ENCODE assay signal across 8 mouse cellular contexts in the genomic region with DNA sequence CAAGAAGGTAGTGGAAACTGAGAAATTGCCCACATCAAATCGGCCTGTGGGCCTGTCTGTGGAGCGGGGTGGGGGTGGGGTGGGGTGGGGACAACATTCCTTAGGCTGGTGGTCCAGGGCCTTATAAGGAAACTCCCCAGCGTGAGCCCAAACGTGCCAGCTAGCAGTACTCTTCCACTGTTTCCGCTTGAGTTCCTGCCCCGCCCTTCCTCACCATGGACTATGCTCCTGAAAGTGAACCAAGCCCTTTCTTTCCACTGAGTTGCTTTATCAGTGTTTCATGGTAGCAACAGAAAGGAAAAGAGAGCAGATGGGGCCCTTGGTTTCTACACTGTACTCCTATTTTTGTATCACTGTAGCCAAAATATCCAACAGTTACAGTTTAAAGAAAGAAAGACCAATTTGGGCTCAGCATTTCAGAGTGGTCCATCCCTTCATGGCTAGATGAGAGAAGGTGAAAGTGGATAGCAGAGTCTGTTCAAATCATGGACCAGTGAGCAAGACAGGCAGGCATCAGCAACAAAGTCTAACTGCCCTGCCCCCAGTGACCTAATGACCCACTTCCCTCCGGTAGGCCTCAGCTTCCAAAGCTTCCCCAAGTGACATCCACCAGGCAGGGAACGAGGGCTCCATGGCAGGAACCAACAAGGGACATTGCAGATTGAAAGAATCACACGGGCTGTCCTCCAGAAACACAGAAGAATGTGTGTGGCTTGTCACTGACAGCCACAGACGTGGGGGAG. TPM values are rescaled to one million over a fixed set of nuclear protein-coding genes. Genes with fewer than 3 reads are reported as not detected.
DNase-seq lines count a peak whose midpoint lies in the region; ATAC-seq and TF ChIP-seq lines count a peak whose summit lies in the region.

No protein-coding gene starts in this region.

- peak overlapping the region; percentile 78 for H3K27ac ChIP-seq in layer of hippocampus, adult 2 months

- intact Hi-C loops in gastrocnemius, postnatal 14 days (cut with DNase I; ENCODE audit: low total_unique reads): no loop called here

- no peak for DNase-seq in layer of hippocampus, adult 2 months (ENCODE audit: low spot score in 2 of 2)
- no peak for DNase-seq in layer of hippocampus, postnatal 10 days (ENCODE audit: low spot score in 2 of 2)
- DNase-seq in kidney, adult 9 months: peak; percentile 87
- peak; percentile 62 for DNase-seq in lung, postnatal 14 days
- DNase-seq in gastrocnemius, postnatal 14 days: no peak
- no peak for DNase-seq in thymus, adult 18-20 months
- DNase-seq in ovary, postnatal 10 days (ENCODE audit: low spot score): no peak

- H3K4me3 ChIP-seq in layer of hippocampus, adult 2 months: no peak overlapping the region

- ATAC-seq in granulocyte monocyte progenitor cell, adult 5-6 weeks (replicated peaks; ENCODE audit: poor library complexity, severe bottlenecking): peak; percentile 29; the same call in 1 of the 2 replicates

- no peak for TF ChIP-seq CTCF in layer of hippocampus, adult 2 months (conservative IDR thresholded peaks at IDR 0.05)

RNA-seq across cellular contexts. Expression of a gene that starts 5.3 kb away (rescaled TPM):
- 100 to 1,000 TPM; 410 to 476 TPM for total RNA-seq in layer of hippocampus, adult 2 months (2021)
- 100 to 1,000 TPM; 441 to 521 TPM for total RNA-seq in layer of hippocampus, postnatal 10 days (2021)
- total RNA-seq in granulocyte monocyte progenitor cell, adult 5-6 weeks (2014; fragmentation: Nextera tagmentation): 466 and 510 TPM in 2 replicates
- total RNA-seq in granulocyte monocyte progenitor cell, adult 5-6 weeks (2017): 276 and 296 TPM in 2 replicates
- 100 to 1,000 TPM; 158 to 189 TPM for total RNA-seq in gastrocnemius, postnatal 14 days (2021)

RNA-seq across cellular contexts. Expression of a gene that starts 14.2 kb away (rescaled TPM):
- 1 to 10 TPM; 2.6 to 4.5 TPM for total RNA-seq in layer of hippocampus, adult 2 months (2021)
- total RNA-seq in layer of hippocampus, postnatal 10 days (2021): 1 to 10 TPM; 1.5 to 2.0 TPM
- total RNA-seq in granulocyte monocyte progenitor cell, adult 5-6 weeks (2014; fragmentation: Nextera tagmentation): 67.9 and 72.3 TPM in 2 replicates
- total RNA-seq in granulocyte monocyte progenitor cell, adult 5-6 weeks (2017): 55.9 and 75.5 TPM in 2 replicates
- 1 to 10 TPM in 1 of 2 experiments, under 1 TPM in 1; 0.80 to 1.3 TPM for total RNA-seq in gastrocnemius, postnatal 14 days (2021)

RNA-seq across cellular contexts. Expression of a gene that starts 22.0 kb away (rescaled TPM):
- 10 to 100 TPM; 66.4 to 68.8 TPM for total RNA-seq in layer of hippocampus, adult 2 months (2021)
- 10 to 100 TPM; 49.1 to 50.8 TPM for total RNA-seq in layer of hippocampus, postnatal 10 days (2021)
- total RNA-seq in granulocyte monocyte progenitor cell, adult 5-6 weeks (2014; fragmentation: Nextera tagmentation): 125 and 134 TPM in 2 replicates
- 76.3 and 99.3 TPM in 2 replicates for total RNA-seq in granulocyte monocyte progenitor cell, adult 5-6 weeks (2017)
- 100 to 1,000 TPM; 198 to 334 TPM for total RNA-seq in gastrocnemius, postnatal 14 days (2021)

RNA-seq across cellular contexts. Expression of a gene that starts 30.6 kb away (rescaled TPM):
- 1 to 10 TPM; 4.4 to 6.8 TPM for total RNA-seq in layer of hippocampus, adult 2 months (2021)
- 1 to 10 TPM; 2.1 to 2.7 TPM for total RNA-seq in layer of hippocampus, postnatal 10 days (2021)
- total RNA-seq in granulocyte monocyte progenitor cell, adult 5-6 weeks (2014; fragmentation: Nextera tagmentation): 20.5 and 20.8 TPM in 2 replicates
- total RNA-seq in granulocyte monocyte progenitor cell, adult 5-6 weeks (2017): 3.9 and 6.6 TPM in 2 replicates
- 1 to 10 TPM; 2.0 to 4.4 TPM for total RNA-seq in gastrocnemius, postnatal 14 days (2021)

RNA-seq across cellular contexts. Expression of a gene that starts 35.7 kb away (rescaled TPM):
- total RNA-seq in layer of hippocampus, adult 2 months (2021): 10 to 100 TPM; 25.6 to 27.2 TPM
- total RNA-seq in layer of hippocampus, postnatal 10 days (2021): 10 to 100 TPM; 32.2 to 35.8 TPM
- 22.0 and 36.0 TPM in 2 replicates for total RNA-seq in granulocyte monocyte progenitor cell, adult 5-6 weeks (2014; fragmentation: Nextera tagmentation)
- 20.0 and 24.1 TPM in 2 replicates for total RNA-seq in granulocyte monocyte progenitor cell, adult 5-6 weeks (2017)
- 10 to 100 TPM; 21.2 to 21.3 TPM for total RNA-seq in gastrocnemius, postnatal 14 days (2021)

Comparison
In these comparisons a context has a peak if more than half of its experiments do, and no peak if none do; other contexts are left out.
1. DNase-seq: peak in kidney, adult 9 months (single experiment) and lung, postnatal 14 days (single experiment); none in layer of hippocampus, adult 2 months (0 of 2), layer of hippocampus, postnatal 10 days (0 of 2), gastrocnemius, postnatal 14 days (single experiment), thymus, adult 18-20 months (0 of 2) and ovary, postnatal 10 days (single experiment).
2. RNA of a gene that starts 14.2 kb away (total RNA-seq): 55.9 to 75.5 TPM in granulocyte monocyte progenitor cell, adult 5-6 weeks; 2.6 to 4.5 TPM in layer of hippocampus, adult 2 months, 1.5 to 2.0 TPM in layer of hippocampus, postnatal 10 days and 0.80 to 1.3 TPM in gastrocnemius, postnatal 14 days; every median in the first group is over 10 times any median in the second.